Mouse (Mus musculus) layer of hippocampus, postnatal 10 days (tissue): ENCODE measurements around the gene Fbxo47. TPM values are rescaled to one million over a fixed set of nuclear protein-coding genes. Genes with fewer than 3 reads are reported as not detected.

Source experiments
- DNase-seq, 2 experiments: peaks; one replicate each; pipeline ENCODE4 v3.0.0; 2021; ENCODE audit warnings: low spot score in 2 of 2
- total RNA-seq, 2 experiments: library from RNA; stranded (reverse); gene quantifications; 2 replicates each; pipeline ENCODE4 v1.2.3; 2021

The Fbxo47 gene
- total RNA-seq, 2 experiments from 2014 or later: 0.45 to 0.46 TPM

DNA sequence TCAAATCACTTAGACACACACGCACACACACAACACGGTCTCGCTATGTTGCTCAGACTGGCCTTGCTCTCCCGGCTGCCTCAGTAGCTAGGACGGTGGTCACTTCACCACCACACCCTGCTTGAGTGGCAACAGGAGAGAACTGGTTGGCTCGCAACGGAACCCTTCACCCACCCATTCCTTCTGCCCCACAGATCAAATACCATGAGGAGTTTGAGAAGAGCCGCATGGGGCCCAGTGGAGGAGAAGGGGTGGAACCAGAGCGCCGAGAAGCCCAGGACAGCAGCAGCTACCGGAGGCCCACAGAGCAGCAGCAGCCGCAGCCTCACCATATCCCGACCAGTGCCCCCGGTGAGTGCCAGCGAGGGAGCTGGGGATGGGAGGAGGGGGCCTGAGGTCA lies 50.6 kb downstream of the Fbxo47 start:
- no peak for DNase-seq

- DNase-seq: no peak
Observed at GRCm38 (mm10) chr11:97832001-97832400, 52.0 kb downstream of the Fbxo47 start.

GRCm38 (mm10) chr11:97830501-97830900 lies 53.5 kb downstream of the Fbxo47 start:
- DNase-seq: no peak

- no peak for DNase-seq
Observed at GRCm38 (mm10) chr11:97829913-97830476, 54.0 kb downstream of the Fbxo47 start.

GRCm38 (mm10) chr11:97829365-97829764 lies 54.6 kb downstream of the Fbxo47 start:
- no peak for DNase-seq

GRCm38 (mm10) chr11:97827654-97828053 lies 56.3 kb downstream of the Fbxo47 start:
- DNase-seq: peak in 1 of 2 experiments; percentile 9

GRCm38 (mm10) chr11:97826414-97826813 lies 57.5 kb downstream of the Fbxo47 start:
- DNase-seq: no peak

- no peak for DNase-seq
Observed at GRCm38 (mm10) chr11:97825971-97826370, 58.0 kb downstream of the Fbxo47 start.

- DNase-seq: no peak
Observed at GRCm38 (mm10) chr11:97825295-97825694, 58.7 kb downstream of the Fbxo47 start.

GRCm38 (mm10) chr11:97824895-97825294 lies 59.1 kb downstream of the Fbxo47 start:
- no peak for DNase-seq

- DNase-seq: no peak
Observed at GRCm38 (mm10) chr11:97824168-97824567, 59.8 kb downstream of the Fbxo47 start.

DNA sequence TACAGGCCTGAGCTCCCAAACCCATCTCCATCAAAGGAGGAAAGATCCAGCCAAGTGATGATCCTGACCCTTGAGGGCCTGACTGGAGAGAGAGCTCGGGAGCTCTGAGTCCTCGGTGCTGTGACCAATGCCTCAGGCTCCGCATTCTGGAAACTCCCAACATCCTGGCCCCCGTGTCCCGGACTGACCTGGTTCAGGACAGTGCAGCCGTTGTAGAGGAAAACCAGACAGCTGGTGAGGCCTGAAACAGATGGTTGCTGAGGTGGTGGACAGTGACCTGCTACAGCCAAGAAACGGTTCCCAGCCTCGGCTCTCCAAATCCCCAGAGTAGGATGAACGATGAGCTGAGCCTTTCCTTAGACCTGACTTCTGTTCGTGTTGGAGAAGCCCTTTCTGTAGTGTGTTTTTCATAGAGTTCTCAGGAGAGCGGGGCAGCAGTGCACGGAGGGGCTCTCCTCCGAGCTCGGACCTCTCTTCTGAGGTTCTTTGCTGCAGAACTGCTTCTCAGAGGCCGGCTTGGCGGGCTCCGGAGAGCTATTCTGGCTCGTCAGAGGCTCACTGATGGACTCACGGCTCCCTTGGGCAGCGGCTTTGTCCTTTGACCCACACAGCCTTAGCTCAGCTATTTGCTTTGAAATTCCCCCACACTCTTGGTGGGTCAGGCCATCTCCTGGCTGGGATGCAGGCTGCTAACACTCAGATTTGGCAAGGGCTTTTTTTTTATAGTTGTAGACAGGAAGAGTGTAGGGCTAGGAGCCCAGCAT lies 60.9 kb downstream of the Fbxo47 start:
- no peak for DNase-seq

GRCm38 (mm10) chr11:97821401-97822064 lies 62.4 kb downstream of the Fbxo47 start:
- DNase-seq: no peak

GRCm38 (mm10) chr11:97820840-97821239 lies 63.1 kb downstream of the Fbxo47 start:
- DNase-seq: no peak

GRCm38 (mm10) chr11:97819923-97820322 lies 64.0 kb downstream of the Fbxo47 start:
- DNase-seq: no peak

DNA sequence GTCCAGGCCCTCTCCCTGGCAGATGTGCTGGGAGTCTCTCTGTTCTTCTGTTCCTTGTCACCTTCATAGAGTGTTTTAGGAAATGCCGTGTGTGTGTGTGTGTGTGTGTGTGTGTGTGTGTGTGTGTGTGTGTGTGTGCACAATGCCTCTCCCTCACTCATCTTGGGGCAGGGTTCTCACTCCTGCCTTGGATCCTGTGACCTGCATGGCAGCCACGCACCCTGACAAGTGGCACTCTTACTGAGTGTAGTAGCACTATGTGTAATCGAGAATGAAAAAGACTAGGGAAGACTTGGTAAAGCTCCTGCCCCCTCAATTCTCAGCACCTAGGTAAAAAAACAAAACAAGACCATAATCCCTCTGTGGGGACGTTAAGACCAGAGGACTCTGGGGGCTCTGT lies 64.9 kb downstream of the Fbxo47 start:
- DNase-seq: no peak

DNA sequence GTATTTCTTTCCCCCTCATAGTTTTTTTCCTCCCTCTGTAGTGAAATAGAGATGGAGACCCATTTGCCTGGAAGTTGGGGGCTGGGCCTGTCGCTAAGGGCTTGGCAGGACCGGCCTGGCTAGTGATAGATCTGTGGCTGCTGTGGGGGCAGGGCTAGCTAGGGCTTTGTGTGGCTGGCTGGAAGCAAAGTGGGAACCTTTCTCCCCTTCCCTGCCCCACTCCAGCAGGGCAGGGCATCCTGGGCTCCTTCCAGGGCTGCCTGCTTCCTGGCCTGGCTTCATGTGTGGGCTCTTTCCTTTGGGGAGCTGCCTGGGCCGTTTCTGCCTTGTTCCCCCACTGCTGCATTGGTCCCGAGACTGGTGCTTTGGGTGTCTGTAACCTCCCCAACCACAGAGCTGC lies 65.4 kb downstream of the Fbxo47 start:
- peak; percentile 63 to 77 for DNase-seq

GRCm38 (mm10) chr11:97818003-97818402 lies 66.0 kb downstream of the Fbxo47 start:
- no peak for DNase-seq

DNA sequence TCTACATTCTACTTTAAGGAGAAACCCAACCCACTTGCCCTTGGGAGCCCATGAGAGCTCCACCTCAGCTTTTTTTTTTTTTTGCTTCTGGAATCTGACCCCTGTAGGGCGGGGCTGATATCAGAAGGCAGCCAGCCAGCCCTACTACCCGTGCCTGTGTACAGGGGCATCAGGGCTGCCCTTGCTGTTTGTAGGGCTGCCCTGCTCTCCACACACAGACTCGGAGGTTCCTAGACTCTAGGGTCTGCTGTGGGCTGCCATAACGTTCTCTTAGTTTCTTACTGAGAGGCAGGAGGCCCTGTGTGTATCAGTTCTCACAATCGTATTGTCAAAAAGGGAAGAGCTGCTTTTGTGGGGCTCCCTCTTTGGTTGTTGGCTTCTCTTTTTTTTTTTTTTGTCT lies 66.6 kb downstream of the Fbxo47 start:
- DNase-seq: no peak

- no peak for DNase-seq
Observed at GRCm38 (mm10) chr11:97816916-97817315, 67.0 kb downstream of the Fbxo47 start.

DNA sequence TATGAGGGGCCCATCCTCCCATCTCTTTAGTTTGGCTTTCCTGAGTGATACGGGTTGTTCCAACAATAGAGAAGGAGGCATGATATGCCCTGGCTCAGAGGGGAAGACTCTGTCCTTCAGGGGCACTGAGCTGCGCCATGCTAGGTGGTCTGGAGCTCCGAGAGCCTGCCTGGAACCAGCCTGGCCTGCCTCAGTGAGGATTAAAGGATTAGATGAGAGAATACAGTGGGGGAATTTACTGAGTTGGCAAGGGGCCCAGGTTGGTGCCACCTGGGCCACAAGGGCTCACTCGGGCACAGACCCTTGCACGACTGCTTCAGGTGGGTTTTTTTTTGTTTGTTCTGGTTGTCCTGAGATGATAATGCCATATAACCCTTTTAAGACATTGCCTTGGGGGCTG lies 67.8 kb downstream of the Fbxo47 start:
- DNase-seq: no peak

DNA sequence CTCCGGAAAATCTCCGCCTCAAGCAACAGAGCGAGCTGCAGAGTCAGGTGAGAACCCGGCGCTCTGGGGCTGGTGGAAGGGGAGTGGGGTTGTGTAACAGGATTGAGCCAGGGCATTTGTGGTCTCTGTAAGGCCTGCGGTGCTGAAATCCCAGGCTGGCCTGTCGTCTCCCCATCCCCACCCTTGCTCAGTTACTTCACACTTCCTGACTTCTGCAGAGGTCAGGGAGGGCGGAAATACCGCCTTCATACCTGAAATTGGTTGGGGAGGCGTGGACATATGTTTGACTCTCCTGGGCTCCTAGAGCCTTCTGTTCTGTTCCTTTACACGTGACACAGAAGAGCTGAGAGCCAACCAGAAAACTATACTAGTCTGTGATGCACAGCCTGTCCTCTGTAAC lies 68.2 kb downstream of the Fbxo47 start:
- DNase-seq: no peak
